Mouse (Mus musculus) left cerebral cortex, adult 9 months (tissue): ENCODE results near the gene Tagap1.
A peak's percentile ranks its signal among the peaks of the same experiment; 100 is the strongest.
"Not testable (repeated sequence)": the region's sequence is repeated elsewhere in the genome, so short reads cannot be mapped to it uniquely, and the experiment has no call there.

Experiments used
- DNase-seq, 2 experiments: peaks; one replicate each; pipeline ENCODE4 v3.0.0; 2022; ENCODE audit warnings: low spot score in 2 of 2

The Tagap1 gene

DNA sequence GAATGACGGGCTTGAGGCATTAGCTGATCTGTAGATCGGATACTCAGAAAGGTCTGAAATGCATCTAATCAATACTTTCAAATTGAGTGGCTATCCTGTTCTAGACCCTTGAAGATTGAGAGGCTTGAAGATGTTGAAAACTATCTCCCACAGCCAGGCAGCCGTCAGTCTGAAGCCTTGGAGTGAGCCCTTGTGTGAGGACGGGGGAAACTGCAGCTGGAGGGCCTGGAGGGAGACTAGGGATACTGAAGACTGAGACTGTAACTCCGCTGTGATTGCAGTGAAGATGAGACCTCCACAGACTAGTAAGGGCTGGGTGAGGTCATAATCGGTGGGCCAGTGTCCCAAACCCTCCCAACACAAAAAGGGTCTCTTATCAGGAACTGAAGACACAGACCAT, 1.4 kb upstream of the Tagap1 start:
- not testable (repeated sequence) for DNase-seq

DNA sequence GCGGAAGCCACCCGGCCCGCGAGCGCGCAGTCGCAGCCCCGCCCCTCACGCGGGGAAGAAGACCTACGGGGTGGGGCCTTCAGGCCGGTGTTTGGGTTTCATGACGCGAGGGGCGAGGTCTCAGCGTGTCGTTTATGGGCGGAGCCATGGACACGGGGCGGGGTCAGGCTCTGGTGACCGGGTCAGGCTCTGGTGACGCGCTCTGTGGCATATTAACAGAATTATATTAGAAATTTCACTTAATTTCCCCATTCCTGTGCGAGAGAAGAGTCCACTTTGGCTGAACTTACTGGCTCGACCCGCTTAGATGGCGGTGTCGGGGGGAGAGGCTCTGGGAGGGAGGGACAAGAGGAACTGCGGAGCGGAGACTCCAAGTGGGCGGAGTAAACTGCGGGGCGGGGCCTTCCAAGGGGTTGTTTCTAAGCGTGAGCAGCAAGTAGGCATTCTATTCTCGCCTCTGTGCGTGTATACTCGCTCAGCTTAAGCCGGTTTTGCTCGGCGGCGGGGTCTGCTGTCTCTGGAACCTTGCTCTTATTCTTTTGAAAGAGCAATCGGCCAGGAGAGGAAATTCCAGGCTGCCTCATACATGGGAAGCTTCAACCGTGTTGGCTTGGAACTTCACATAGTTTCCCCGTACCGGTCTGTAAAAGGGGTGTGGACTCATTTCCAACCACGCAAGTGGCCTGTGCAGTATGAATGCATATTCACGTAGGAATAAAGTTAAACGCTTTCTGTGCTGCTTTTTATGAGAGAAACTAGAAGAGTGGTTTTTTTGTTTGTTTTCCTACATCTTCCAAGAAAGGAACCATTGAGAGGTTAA, 435 bp upstream of the Tagap1 start:
- peak in 1 of 2 experiments; percentile 53 for DNase-seq

DNA sequence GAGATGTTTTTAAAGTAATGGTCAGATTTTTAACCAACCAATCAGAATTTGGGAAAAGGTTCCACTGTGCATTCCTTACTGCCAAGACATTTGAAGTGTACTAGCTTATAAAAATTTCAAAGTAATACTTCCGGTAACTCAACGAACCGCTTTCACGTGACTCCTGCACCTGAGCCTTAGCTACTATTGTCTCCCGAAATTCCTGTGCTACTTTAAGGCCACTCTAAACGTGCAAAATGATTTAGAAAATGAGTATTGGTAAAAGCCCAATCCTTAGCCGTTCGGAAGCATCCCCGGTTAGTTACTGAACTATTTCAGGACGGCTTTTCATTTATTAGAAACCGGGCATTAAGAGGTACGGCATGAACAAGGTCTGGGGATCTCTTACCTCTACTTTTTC, 607 bp downstream of the Tagap1 start:
- not testable (repeated sequence) for DNase-seq

DNA sequence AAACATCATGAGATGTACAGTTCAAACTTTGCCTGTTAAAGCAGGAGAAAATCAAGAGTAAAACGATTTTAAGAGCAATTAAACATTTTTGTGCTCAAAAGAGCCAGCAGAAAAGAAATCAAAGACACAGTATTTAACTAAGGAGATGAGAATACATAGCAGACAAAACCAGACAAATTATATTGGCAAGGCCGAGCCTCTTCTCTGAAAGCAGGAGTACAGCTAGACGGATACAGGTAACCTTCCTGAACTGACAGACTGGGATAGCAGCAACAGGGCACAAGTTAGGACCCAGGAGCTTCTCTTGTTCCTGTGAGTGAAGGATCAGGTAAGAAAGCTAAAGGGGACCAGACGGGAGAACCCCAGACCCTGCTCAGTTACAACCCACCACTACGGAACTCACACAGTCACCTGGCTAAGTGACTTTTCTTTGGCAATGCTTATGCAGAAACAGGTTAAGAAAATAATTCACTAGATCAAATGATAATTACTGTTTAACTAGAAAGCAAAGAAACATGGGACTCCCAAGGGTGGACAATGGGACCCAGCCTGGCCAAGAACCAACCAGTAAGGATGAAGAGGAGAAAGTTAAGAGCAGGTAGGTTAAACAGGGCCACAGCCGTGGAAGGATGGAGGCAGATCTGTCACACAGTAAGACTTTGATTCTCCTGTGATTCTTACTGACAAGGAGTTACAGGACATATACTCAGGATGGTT, 1.3 kb downstream of the Tagap1 start:
- DNase-seq: not testable (repeated sequence)

DNA sequence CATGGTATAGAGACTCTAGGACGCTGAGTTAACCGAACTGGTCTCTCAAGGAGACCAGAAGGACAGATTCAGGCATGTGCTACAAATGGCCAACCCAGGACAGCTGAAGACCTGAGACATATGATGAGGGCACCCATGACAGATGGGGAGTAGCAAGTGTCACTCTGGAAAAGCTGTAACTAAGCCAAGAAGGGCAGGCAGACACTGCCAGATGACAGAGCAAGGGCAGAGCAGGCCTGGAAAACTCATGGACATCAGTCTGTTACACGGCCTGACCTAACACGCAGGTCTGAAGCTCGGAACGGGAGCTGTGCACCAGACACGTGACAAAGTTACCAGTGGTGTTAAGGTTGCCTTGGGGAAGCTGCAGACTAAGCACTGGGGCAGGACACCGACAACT, 2.1 kb downstream of the Tagap1 start:
- not testable (repeated sequence) for DNase-seq

DNA sequence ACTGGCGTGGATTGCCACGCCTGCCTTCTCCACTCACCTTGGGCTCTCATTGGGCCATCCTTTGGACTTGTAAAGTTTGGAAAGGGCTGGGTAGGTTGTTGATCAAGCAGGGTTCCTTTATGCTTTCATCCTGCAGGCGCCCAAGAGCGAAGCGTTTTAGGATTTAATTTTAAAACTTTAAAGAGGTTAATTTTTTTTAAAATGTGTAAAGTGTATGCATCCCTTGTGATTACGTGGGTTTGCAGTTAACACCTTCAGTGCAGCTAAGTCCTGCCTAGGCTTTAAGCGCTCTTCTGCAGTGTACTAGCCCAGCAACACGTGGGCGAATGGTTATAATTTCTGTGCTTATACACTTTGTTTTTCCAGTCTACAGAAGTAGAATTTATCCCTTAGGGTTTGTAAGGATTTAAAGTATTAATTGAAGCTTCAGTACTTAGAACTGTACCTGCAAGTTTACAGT, 12.2 kb downstream of the Tagap1 start:
- DNase-seq: not testable (repeated sequence)

DNA sequence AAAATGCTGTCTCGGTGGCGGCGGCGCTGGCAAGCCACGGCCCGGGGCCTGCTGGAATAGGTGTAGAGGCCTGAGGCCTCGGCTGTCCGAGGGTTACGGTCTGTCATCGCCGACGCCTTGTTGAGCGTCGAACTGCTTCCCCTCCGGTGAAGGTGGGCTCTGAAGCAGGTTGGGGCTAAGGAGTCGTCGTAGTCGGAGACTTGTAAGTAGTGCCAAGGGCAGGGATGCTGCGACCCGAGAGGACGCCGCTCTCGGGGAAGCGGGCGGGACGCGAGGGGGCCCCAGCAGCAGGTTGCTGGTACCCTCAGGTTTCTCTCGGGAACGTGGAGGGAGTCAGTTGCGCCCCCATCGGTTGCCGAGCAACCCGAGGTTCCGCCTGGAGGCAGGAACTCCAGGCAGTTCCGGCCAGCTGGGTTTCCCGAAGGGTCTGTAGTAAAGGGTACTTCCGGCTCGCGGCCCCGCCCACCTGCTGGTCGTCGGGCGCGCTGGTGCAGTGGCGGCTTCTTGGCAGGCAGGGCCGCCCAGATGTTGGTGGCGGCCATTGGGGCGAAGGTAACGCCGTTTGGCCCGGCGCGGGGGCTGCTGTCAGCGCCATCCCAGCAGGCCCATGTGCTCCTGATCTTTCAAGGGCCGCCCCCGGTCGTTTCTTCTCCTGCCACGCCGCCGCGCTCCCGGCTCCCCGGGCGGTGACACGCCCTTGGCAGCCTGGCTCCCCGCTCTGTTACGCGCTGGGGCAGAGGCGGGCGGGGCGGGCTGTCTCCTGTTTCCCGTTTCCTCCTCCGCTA, 12.8 kb downstream of the Tagap1 start, which contains the start of gene Rsph3b:
Rsph3b (minus strand) TSS at position 699 of the 785 bp plus-strand sequence.
- DNase-seq: peak; percentile 53 to 75

DNA sequence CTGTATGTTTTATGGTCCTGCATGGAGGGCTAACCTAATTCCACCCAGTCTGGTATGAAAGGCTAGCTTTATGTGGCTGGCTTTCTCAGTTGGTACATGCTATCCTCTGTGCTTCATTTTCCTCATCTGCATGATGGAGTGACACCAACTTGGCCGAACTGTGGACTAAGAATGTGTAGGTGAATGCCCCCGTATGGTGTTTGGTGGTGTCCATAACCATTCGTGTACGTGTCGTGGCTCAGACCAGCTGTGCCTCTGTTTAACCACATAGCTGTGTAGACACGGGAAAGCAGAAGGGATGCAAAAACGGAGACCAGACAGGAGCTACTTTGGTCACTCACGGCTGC, 13.3 kb downstream of the Tagap1 start:
- not testable (repeated sequence) for DNase-seq

DNA sequence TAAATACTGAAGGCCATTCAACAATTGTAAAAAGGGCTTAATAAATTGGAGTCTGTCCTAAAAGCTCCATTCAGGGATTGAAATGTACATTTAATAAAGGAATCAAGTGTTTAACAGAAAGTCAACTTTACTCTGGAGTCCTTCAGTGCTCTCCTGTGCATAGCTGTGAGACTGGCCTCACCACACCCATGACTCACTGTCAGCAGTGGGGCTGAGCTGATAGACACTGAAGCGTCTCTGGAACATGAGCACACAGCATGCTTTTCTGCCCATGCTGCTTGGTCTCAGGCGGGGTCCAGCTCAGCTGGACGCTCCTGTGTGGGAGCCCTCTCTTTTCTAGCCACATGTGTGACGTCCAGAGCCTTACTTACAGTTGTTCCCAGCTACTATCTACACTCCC, 18.4 kb downstream of the Tagap1 start:
- not testable (repeated sequence) for DNase-seq

DNA sequence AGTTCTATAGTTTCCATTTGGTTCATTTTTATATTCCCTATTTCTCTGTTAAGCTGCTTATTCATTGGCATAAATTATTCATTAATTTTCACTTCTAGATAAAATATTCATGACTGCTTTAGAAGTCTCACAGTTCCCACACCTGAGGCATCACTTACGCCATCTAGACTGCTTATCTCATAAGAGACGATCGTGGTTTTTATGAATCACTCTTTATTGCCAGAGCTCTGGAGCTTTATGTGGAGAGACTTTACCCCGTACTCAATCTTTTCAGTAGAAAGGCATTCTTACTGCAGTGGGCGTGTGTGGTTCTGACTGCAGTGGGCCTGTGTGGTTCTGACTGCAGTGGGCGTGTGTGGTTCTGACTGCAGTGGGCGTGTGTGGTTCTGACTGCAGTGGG, 29.3 kb downstream of the Tagap1 start:
- DNase-seq: not testable (repeated sequence)

DNA sequence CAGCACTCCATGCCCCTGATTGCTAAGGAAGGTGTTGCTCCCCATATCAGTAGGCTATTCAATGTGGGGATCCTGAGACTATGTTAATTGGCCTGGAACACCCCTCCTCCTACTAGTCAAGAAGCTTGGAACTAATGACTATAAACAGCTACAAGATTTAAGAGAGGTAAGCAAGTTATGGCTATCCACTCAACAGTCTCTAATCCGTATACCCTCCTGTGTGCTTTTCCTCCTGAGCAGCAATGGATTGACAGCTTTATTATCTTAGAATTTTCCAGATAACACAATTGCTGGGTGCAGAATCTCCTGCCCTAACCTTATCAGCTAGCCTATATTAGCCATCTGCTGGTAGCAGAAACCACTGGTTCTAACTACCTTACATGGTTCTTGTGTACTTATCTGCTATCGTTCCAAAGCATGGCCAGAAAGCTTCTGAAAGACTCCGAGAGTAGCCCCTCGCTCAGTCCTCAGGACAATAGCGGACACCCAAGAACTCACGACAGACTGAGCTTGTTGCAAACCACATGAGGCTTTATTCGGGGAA, 40.5 kb downstream of the Tagap1 start:
- DNase-seq: not testable (repeated sequence)

DNA sequence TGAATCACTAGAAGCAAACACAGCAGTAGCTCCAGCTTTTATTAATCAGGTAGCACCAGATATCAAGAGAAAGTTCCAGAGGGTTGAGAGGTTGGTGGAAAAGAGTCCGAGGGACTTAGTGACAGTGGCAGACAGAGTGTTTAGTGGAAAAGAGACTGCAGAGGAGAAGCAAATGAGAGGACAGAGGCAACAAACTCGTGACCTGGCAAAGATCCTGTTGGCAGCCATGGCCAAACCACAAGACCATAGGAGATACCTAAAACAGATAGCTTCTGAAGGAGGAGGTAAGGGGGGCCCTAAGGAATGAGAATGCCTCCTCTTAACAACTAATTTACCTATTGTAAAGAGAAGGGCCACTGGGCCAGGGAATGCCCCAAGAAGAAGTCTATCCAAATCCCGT, 41.6 kb downstream of the Tagap1 start:
- not testable (repeated sequence) for DNase-seq

DNA sequence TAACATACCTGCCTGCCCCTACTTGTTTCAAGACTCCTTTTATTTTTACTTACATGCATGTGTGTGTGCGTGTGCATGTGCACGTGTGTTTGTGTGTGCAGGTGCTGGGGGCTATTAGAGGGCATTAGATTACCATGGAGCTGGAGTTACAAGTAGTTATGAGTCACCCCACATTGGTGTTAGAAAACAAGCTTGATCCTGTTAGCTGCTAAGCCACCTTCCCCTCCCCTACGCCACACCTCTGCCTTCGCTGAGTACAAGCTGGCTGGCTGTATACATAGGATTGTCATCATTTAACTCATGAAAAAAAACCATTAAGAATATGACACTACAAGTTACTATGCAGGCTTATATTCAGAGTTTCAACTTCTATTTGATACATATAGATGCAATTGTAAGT, 45.7 kb downstream of the Tagap1 start:
- DNase-seq: not testable (repeated sequence)

DNA sequence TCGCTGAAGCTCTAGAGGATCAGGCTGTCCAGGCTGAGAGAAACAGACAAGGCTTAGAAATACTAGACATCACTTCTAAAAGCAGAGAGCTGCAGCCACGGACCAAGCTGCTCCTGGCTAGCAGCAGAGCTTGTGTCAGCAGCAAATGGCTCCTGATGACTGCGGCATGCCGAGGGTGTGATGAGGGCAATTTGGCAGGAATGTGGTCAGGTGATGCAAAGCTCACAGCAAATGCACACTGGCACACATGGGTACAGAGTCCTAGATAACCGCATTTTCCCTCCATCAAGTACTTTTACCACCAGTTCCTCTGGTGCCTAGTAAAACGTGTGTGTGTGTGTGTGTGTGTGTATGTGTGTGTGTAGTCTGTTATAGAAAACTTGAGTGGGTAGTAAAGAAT, 46.9 kb downstream of the Tagap1 start:
- not testable (repeated sequence) for DNase-seq
